10 mouse cellular contexts compared by ENCODE assay signal in genomic region chr13:88824441-88824840, GRCm38 (mm10). TPM values are rescaled to one million over a fixed set of nuclear protein-coding genes. Genes with fewer than 3 reads are reported as not detected.
DNase-seq lines count a peak whose midpoint lies in the region; ATAC-seq and TF ChIP-seq lines count a peak whose summit lies in the region.
"Had no signal": no experiment of that assay in that cellular context is flagged by ENCODE, and none has a peak within 500 bp of the region (broad histone marks: within the 10 kb centered on the region; RNA-seq: fewer than 3 reads in every experiment).

No protein-coding gene starts in this region.

- peak overlapping the region; percentile 65; the same call in 1 of the 2 replicates for H3K4me3 ChIP-seq in embryonic fibroblast, embryonic 13.5 days (ENCODE audit: insufficient read depth, low read length)
- peak overlapping the region; percentile 92 for H3K4me3 ChIP-seq in hindbrain, embryonic 15.5 days
- peak overlapping the region; percentile 80 for H3K4me3 ChIP-seq in neural tube, embryonic 13.5 days
- H3K4me3 ChIP-seq in gastrocnemius, adult 2 months, result no peak overlapping the region

- peak overlapping the region; percentile 95 for H3K4me2 ChIP-seq in hindbrain, embryonic 15.5 days
- peak overlapping the region; percentile 94 for H3K4me2 ChIP-seq in neural tube, embryonic 13.5 days

- H3K36me3 ChIP-seq in hindbrain, embryonic 15.5 days, result no peaks in the 10 kb centered on the region
- no peaks in the 10 kb centered on the region for H3K36me3 ChIP-seq in neural tube, embryonic 13.5 days
- H3K36me3 ChIP-seq: G1E had no signal

- no peaks in the 10 kb centered on the region for H3K9me3 ChIP-seq in hindbrain, embryonic 15.5 days
- H3K9me3 ChIP-seq in neural tube, embryonic 13.5 days, result no peaks in the 10 kb centered on the region

- 13% methylated on average over 4 of the region's 4 CpGs for WGBS in hindbrain, embryonic 15.5 days
- WGBS in neural tube, embryonic 13.5 days, result 12% methylated on average over 4 of the region's 4 CpGs

- H3K27me3 ChIP-seq in hindbrain, embryonic 15.5 days, result no peaks in the 10 kb centered on the region
- no peaks in the 10 kb centered on the region for H3K27me3 ChIP-seq in neural tube, embryonic 13.5 days

- ATAC-seq in hindbrain, embryonic 15.5 days (ENCODE audit: low FRiP score, low read depth), result no peak
- no peak for ATAC-seq in neural tube, embryonic 13.5 days (ENCODE audit: low read depth)

- TF ChIP-seq CTCF in embryonic fibroblast, embryonic 13.5 days (IDR thresholded peaks at IDR 0.05; ENCODE audit: borderline replicate concordance, insufficient read depth, low read length), result no peak
- no peak for TF ChIP-seq CTCF in gastrocnemius, adult 2 months (IDR thresholded peaks at IDR 0.05)

- intact Hi-C loops in left cerebral cortex, postnatal 10 days (cut with DNase I), result loop anchor here (5.0 kb wide), 1 partner anchor 713 kb away; the partner anchor contains the start of gene Hapln1
- intact Hi-C loops in gastrocnemius, adult 2 months (cut with DNase I), result no loop called here

- H3K4me1 ChIP-seq in embryonic fibroblast, embryonic 13.5 days (ENCODE audit: control insufficient read depth, insufficient read depth, low read length), result peaks cover 12% of the 10 kb centered on the region
- 0 out of 2 replicates have a peak, but pooled peaks cover 9% of the 10 kb centered on the region for H3K4me1 ChIP-seq in hindbrain, embryonic 15.5 days (replicated peaks)
- peaks cover 29% of the 10 kb centered on the region for H3K4me1 ChIP-seq in neural tube, embryonic 13.5 days (replicated peaks)

- H3K9ac ChIP-seq in hindbrain, embryonic 15.5 days, result peak overlapping the region; percentile 94
- H3K9ac ChIP-seq in neural tube, embryonic 13.5 days, result peak overlapping the region; percentile 94; the same call in 1 of the 2 replicates

- peak; percentile 8 for DNase-seq in left cerebral cortex, adult 11 months (ENCODE audit: low spot score)
- DNase-seq in left cerebral cortex, postnatal 10 days (ENCODE audit: extremely low spot score in 1 of 2, low spot score in 2 of 2), result no peak
- no peak for DNase-seq in gastrocnemius, adult 2 months
- DNase-seq in embryo, embryonic 11 days, result no peak
- DNase-seq: kidney, adult 18-20 months; lung, adult 2 months had no signal

- TF ChIP-seq POLR2A in embryonic fibroblast, embryonic 13.5 days (IDR thresholded peaks at IDR 0.05; ENCODE audit: low read depth, low read length), result no peak

- no peak overlapping the region for H3K27ac ChIP-seq in embryonic fibroblast, embryonic 13.5 days (ENCODE audit: insufficient read depth, low read length)
- H3K27ac ChIP-seq in hindbrain, embryonic 15.5 days (replicated peaks), result peak overlapping the region; percentile 91; the same call in 1 of the 2 replicates
- H3K27ac ChIP-seq in neural tube, embryonic 13.5 days (replicated peaks), result no peak overlapping the region
- no peak overlapping the region for H3K27ac ChIP-seq in gastrocnemius, adult 2 months

RNA-seq across cellular contexts. Expression of gene Edil3, which starts 3.2 kb away (rescaled TPM):
- total RNA-seq in left cerebral cortex, postnatal 10 days (2021), result 10 to 100 TPM; 82.2 TPM
- 40.2 and 42.6 TPM in 2 replicates for polyA plus RNA-seq in embryonic fibroblast, embryonic 13.5 days (2011; ENCODE audit: insufficient read length, low read depth, missing spikeins)
- 57.8 and 58.7 TPM in 2 replicates for polyA plus RNA-seq in hindbrain, embryonic 15.5 days (2015; fragmentation: Nextera tagmentation; extraction: Ambion mirVana)
- polyA plus RNA-seq in neural tube, embryonic 13.5 days (2015; fragmentation: Nextera tagmentation; extraction: Ambion mirVana), result 61.0 and 63.7 TPM in 2 replicates
- total RNA-seq in gastrocnemius, adult 2 months (2021), result under 1 TPM; 0.28 to 0.70 TPM
- polyA plus RNA-seq: G1E had no signal
